In genomic region chr4:151156904-151157303, GRCm38 (mm10) we compare ENCODE assay signal across 8 mouse cellular contexts.
A peak's percentile ranks its signal among the peaks of the same experiment; 100 is the strongest.
DNase-seq lines count a peak whose midpoint lies in the region; ATAC-seq and TF ChIP-seq lines count a peak whose summit lies in the region.

No protein-coding gene starts in this region.

- H3K4me1 ChIP-seq in cerebellum, adult 2 months (ENCODE audit: control insufficient read depth, insufficient read depth, low read length): peaks cover 32% of the 10 kb centered on the region
- H3K4me1 ChIP-seq in forebrain, embryonic 16.5 days (replicated peaks; ENCODE audit: control insufficient read depth, insufficient read depth, low read length): peaks cover 25% of the 10 kb centered on the region
- peaks cover 29% of the 10 kb centered on the region for H3K4me1 ChIP-seq in hindbrain, embryonic 15.5 days (replicated peaks)

- no peak for TF ChIP-seq POLR2A in cerebellum, adult 2 months (IDR thresholded peaks at IDR 0.05; ENCODE audit: borderline replicate concordance, insufficient read depth, low read length)

- no peak overlapping the region for H3K9ac ChIP-seq in forebrain, embryonic 16.5 days (replicated peaks; ENCODE audit: low read depth, low read length)
- H3K9ac ChIP-seq in hindbrain, embryonic 15.5 days: no peak overlapping the region

- H3K4me3 ChIP-seq in cerebellum, adult 2 months (replicated peaks; ENCODE audit: insufficient read depth, low read depth, low read length): no peak overlapping the region
- H3K4me3 ChIP-seq in forebrain, embryonic 16.5 days (replicated peaks; ENCODE audit: low read length): no peak overlapping the region
- H3K4me3 ChIP-seq in hindbrain, embryonic 15.5 days: no peak overlapping the region

- H3K4me2 ChIP-seq in forebrain, embryonic 16.5 days (ENCODE audit: low read length): no peak overlapping the region
- H3K4me2 ChIP-seq in hindbrain, embryonic 15.5 days: no peak overlapping the region

- WGBS in cerebellum, adult 2 months: 1% methylated on average over 7 of the region's 7 CpGs
- WGBS in forebrain, embryonic 16.5 days: 1% methylated on average over 7 of the region's 7 CpGs
- under 1% methylated on average over 7 of the region's 7 CpGs for WGBS in hindbrain, embryonic 15.5 days

- H3K27me3 ChIP-seq in cerebellum, adult 2 months (ENCODE audit: control insufficient read depth, insufficient read depth, low read length): no peaks in the 10 kb centered on the region
- H3K27me3 ChIP-seq in forebrain, embryonic 16.5 days (replicated peaks; ENCODE audit: control insufficient read depth, insufficient read depth, low read length): peaks cover 5% of the 10 kb centered on the region
- H3K27me3 ChIP-seq in hindbrain, embryonic 15.5 days: peaks cover 6% of the 10 kb centered on the region; the same call in 1 of the 2 replicates

- peak; percentile 83 for ATAC-seq in forebrain, embryonic 16.5 days
- ATAC-seq in hindbrain, embryonic 15.5 days (ENCODE audit: low FRiP score, low read depth): peak; percentile 51; the same call in 1 of the 2 replicates
- no peak for ATAC-seq in activated CD4-positive, CD25-positive, alpha-beta regulatory T cell, adult 4 months

- H3K9me3 ChIP-seq in forebrain, embryonic 16.5 days (ENCODE audit: control insufficient read depth, low read length): no peaks in the 10 kb centered on the region
- H3K9me3 ChIP-seq in hindbrain, embryonic 15.5 days: no peaks in the 10 kb centered on the region

- H3K36me3 ChIP-seq in forebrain, embryonic 16.5 days (ENCODE audit: control insufficient read depth, insufficient read depth): no peaks in the 10 kb centered on the region
- H3K36me3 ChIP-seq in hindbrain, embryonic 15.5 days: no peaks in the 10 kb centered on the region

- DNase-seq in ZHBTc4 (ENCODE audit: low read depth, low spot score): peak; percentile 85
- DNase-seq in cerebellum, adult 2 months: peak; percentile 82 to 93
- DNase-seq in layer of hippocampus, postnatal 36 days: peak; percentile 86 to 88
- DNase-seq in mesoderm, embryonic 11.5 days (ENCODE audit: low read depth, low spot score): peak; percentile 89
- DNase-seq in skeletal muscle tissue, adult 2 months (ENCODE audit: low read depth, low spot score): peak; percentile 68

- H3K27ac ChIP-seq in cerebellum, adult 2 months (ENCODE audit: insufficient read depth, low read length): no peak overlapping the region
- H3K27ac ChIP-seq in forebrain, embryonic 16.5 days (ENCODE audit: low read length): no peak overlapping the region
- H3K27ac ChIP-seq in hindbrain, embryonic 15.5 days (replicated peaks): no peak overlapping the region

- peak; percentile 95 for TF ChIP-seq CTCF in cerebellum, adult 2 months (IDR thresholded peaks at IDR 0.05; ENCODE audit: borderline replicate concordance, insufficient read depth, low read depth, low read length)
